Mouse (Mus musculus) liver, embryonic 14.5 days (tissue): ENCODE results near the gene St3gal4. TPM values are rescaled to one million over a fixed set of nuclear protein-coding genes. Genes with fewer than 3 reads are reported as not detected.
"Not testable (repeated sequence)": the region's sequence is repeated elsewhere in the genome, so short reads cannot be mapped to it uniquely, and the experiment has no call there.

Experiments used
- ATAC-seq: fragments of 200-750 bp; cut with Nextera tagmentation; 2 replicates; pipeline ENCODE4 v1.8.0; 2017; ENCODE audit warnings: moderate number of reproducible peaks, mild to moderate bottlenecking, moderate library complexity; ENCODE audit not compliant: insufficient read depth
- DNase-seq, 3 experiments: peaks; one replicate each; pipeline ENCODE4 v3.0.0-alpha.2; 2012 to 2013; ENCODE audit warnings: low read depth in 3 of 3, low spot score in 3 of 3
- H3K27ac ChIP-seq: fragments of 300-500 bp; sonication (generic); 2 replicates; pipeline ENCODE4 v1.5.1; 2014; ENCODE audit warnings: moderate library complexity, mild to moderate bottlenecking, control low read depth, inconsistent platforms
- H3K27me3 ChIP-seq: fragments of 300-500 bp; sonication (generic); 2 replicates; pipeline ENCODE4 v1.6.1; 2014; ENCODE audit warnings: mild to moderate bottlenecking, low read length, moderate library complexity; ENCODE audit not compliant: control insufficient read depth, insufficient read depth
- H3K36me3 ChIP-seq: fragments of 300-500 bp; sonication (generic); replicated peaks from 2 replicates; pipeline ENCODE4 v1.6.1; 2014; ENCODE audit warnings: low read depth; ENCODE audit not compliant: control insufficient read depth, insufficient read depth
- H3K4me1 ChIP-seq, 2 experiments: fragments of 200-500 bp in 1 of 2; fragments of 300-500 bp in 1 of 2; sonication (generic) in 1 of 2; replicated peaks; 2 replicates each; pipeline ENCODE4 v1.6.1; 2012 to 2014; ENCODE audit warnings: antibody characterized with exemption in 1 of 2, inconsistent platforms in 1 of 2, low read length in 1 of 2; ENCODE audit not compliant: control insufficient read depth in 2 of 2, insufficient read depth in 2 of 2
- H3K4me2 ChIP-seq: fragments of 300-500 bp; sonication (generic); 2 replicates; pipeline ENCODE4 v1.6.1; 2014; ENCODE audit warnings: low read depth, mild to moderate bottlenecking, control low read depth, moderate library complexity
- H3K4me3 ChIP-seq, 2 experiments: fragments of 200-500 bp in 1 of 2; fragments of 300-500 bp in 1 of 2; sonication (generic) in 1 of 2; 2 replicates each; pipeline ENCODE4 v1.5.1; 2012 to 2014; ENCODE audit warnings: low read depth in 2 of 2, low read length in 2 of 2, mild to moderate bottlenecking in 2 of 2, control low read depth in 1 of 2, inconsistent platforms in 1 of 2, moderate library complexity in 1 of 2; ENCODE audit not compliant: insufficient read depth in 1 of 2
- H3K9ac ChIP-seq: fragments of 300-500 bp; sonication (generic); replicated peaks from 2 replicates; pipeline ENCODE4 v1.6.1; 2014; ENCODE audit warnings: mild to moderate bottlenecking, control low read depth, moderate library complexity
- H3K9me3 ChIP-seq: fragments of 300-500 bp; sonication (generic); 2 replicates; pipeline ENCODE4 v1.6.1; 2016; ENCODE audit warnings: low read length, mixed read lengths; ENCODE audit not compliant: control insufficient read depth
- CTCF ChIP-seq: IDR thresholded peaks from 2 replicates; pipeline ENCODE4 v1.5.1; 2016; ENCODE audit warnings: antibody characterized with exemption, low read depth, control low read depth
- EP300 ChIP-seq: IDR thresholded peaks from 2 replicates; pipeline ENCODE4 v1.6.1; 2016; ENCODE audit warnings: antibody characterized with exemption, low read depth
- WGBS: fragments of 180-500 bp; shearing (Covaris S2); extraction: QIAGEN DNeasy Blood & Tissue Kit; methylation state at CpG from one replicate; pipeline ENCODE4 v1.1.7; 2014; ENCODE audit not compliant: insufficient replicate concordance; 5-methylcytosine and 5-hydroxymethylcytosine counted together
- polyA plus RNA-seq, 2 experiments: library from polyadenylated mRNA; depleted of rRNA in 1 of 2; stranded (reverse) in 1 of 2; unstranded in 1 of 2; fragments of >200 nt; fragmentation: Nextera tagmentation in 1 of 2; extraction: Ambion mirVana in 1 of 2; gene quantifications; 2 replicates each; pipeline versions ENCODE4 v1.2.1 to v1.2.3; 2012 to 2014

St3gal4 gene
- polyA plus RNA-seq, 2 experiments = 6.0 to 19.2 TPM

GRCm38 (mm10) chr9:35156002-35156710 is 37.1 kb upstream of the St3gal4 start:
- H3K4me2 ChIP-seq = no peak overlapping the region
- TF ChIP-seq EP300 (no peak), CTCF (no peak)

GRCm38 (mm10) chr9:35152923-35153322 is 33.9 kb upstream of the St3gal4 start:
- 29% methylated on average over 1 of the region's 1 CpGs for WGBS
- no peak overlapping the region for H3K4me3 ChIP-seq
- no peak overlapping the region for H3K27ac ChIP-seq
- TF ChIP-seq EP300 (no peak), CTCF (no peak)
- ATAC-seq (no peak), DNase-seq (no peak)
- no peaks in the 10 kb centered on the region for H3K9me3 ChIP-seq
- H3K27me3 ChIP-seq = no peaks in the 10 kb centered on the region
- no peak overlapping the region for H3K4me2 ChIP-seq
- no peaks in the 10 kb centered on the region for H3K36me3 ChIP-seq
- H3K9ac ChIP-seq = no peak overlapping the region
- 0 out of 4 replicates have a peak, but pooled peaks cover 0 to 2% of the 10 kb centered on the region in 2 experiments for H3K4me1 ChIP-seq

More at GRCm38 (mm10) chr9:35156002-35156710, 37.1 kb upstream of the St3gal4 start:
- Histone ChIP-seq H3K9me3 (no peaks in the 10 kb centered on the region), H3K4me3 (no peak overlapping the region), H3K27me3 (no peaks in the 10 kb centered on the region), H3K4me1 (0 out of 4 replicates have a peak, but pooled peaks cover 0 to 2% of the 10 kb centered on the region in 2 experiments), H3K36me3 (no peaks in the 10 kb centered on the region), H3K27ac (no peak overlapping the region), H3K9ac (no peak overlapping the region)
- DNase-seq (no peak), ATAC-seq (no peak)
- WGBS = 78% methylated on average over 5 of the region's 5 CpGs

DNA sequence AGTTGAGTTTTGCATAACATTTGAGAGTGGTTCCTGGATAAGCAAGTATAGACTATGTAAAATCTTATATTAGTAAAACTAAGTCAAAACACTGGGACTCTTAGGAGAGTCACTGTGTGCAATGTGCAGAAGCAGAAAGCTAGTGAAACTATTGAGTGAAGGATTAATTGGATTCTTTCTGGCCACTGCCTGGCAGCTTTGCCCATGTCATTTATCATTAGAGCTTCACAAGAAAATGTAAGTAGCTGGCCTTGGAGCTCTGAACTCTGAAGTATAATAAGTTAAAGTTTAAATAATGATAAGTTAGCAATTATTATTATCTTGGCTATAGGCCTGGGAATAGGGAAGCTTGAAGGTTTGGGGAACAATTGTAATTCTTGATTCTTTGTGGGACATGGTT is 29.8 kb upstream of the St3gal4 start:
- DNase-seq, H3K4me3 ChIP-seq, H3K27ac ChIP-seq, H3K4me2 ChIP-seq, H3K4me1 ChIP-seq, H3K9me3 ChIP-seq, ATAC-seq, H3K36me3 ChIP-seq, H3K27me3 ChIP-seq, H3K9ac ChIP-seq: not testable (repeated sequence)

DNA sequence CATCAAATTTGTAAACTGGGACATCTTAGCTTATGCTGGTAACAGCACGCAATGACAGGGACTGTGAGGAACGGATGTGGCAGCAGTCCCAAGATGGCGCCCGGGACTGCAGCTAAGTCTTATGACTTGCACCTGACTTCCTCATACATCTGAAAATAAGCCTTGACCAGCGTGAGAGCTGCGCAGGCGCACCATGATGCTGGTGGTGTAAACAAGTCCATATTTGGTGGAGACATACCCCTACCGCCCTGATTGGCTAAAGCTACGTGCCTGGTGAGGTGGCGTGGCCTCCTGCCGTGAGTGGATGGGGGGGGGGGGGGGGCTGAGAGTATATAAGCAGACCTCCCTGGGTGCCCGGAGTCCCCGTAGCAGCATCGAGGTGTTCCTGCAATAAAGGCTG is 28.2 kb upstream of the St3gal4 start:
- 86% methylated on average over 14 of the region's 14 CpGs for WGBS

DNA sequence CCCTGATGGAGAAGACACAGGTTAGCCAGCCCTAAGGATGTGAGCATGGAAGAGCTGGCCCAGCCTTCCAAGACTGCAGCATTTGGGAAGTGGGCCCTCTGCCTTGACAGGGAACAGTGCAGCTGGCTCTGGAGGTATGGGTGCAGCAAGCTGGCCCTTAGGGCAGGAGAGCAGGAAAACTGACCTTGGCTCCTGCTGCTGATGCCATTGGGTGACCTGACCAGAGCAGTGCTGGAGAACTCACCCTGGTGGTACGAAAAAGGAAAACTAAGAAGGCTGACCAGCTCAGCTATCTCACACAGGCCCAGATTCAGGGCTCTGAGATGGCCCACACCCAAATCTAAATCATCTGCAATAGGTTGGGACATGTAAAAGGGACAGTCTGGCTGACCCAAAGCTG is 26.8 kb upstream of the St3gal4 start:
- no peak overlapping the region for H3K4me3 ChIP-seq
- no peak overlapping the region for H3K27ac ChIP-seq
- H3K4me2 ChIP-seq = no peak overlapping the region
- 58% methylated on average over 1 of the region's 1 CpGs for WGBS
- TF ChIP-seq CTCF (no peak), EP300 (no peak)
- no peaks in the 10 kb centered on the region for H3K36me3 ChIP-seq
- no peak for ATAC-seq
- no peak overlapping the region for H3K9ac ChIP-seq
- H3K9me3 ChIP-seq = no peaks in the 10 kb centered on the region
- peaks cover 8 to 11% of the 10 kb centered on the region in 2 experiments; a peak in 3 of 4 replicates for H3K4me1 ChIP-seq
- no peak for DNase-seq
- no peaks in the 10 kb centered on the region for H3K27me3 ChIP-seq

More for the DNA sequence above, 28.2 kb upstream of the St3gal4 start:
- not testable (repeated sequence) for H3K27ac ChIP-seq, H3K9ac ChIP-seq, H3K36me3 ChIP-seq, H3K4me1 ChIP-seq, ATAC-seq, DNase-seq, H3K9me3 ChIP-seq, H3K4me2 ChIP-seq, H3K4me3 ChIP-seq, H3K27me3 ChIP-seq
